Mouse (Mus musculus): Measurements from ENCODE around the gene Hnrnph3.

DNA sequence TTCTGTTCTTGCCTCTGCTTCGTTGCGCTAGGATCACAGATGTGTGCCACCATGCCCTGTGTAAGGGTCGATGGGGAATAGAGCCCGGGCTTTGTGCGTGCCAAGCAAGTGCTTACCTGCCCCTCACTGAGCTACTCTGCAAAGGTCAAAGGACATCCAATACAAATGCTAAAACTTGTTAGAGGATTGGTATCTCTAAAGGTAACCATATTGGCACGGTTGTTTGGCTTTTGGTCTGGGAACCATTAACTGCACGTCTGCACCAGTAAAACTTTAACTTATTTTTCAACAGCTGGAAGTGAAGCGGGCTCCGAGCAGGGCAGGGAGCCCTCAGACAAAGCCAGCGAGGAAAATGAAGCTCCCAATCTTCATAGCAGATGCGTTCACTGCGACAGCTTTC is 37.2 kb upstream of the Hnrnph3 start:
- TF ChIP-seq POLR2A (IDR thresholded peaks at IDR 0.05; ENCODE audit: low read depth, low read length) (no peak), CTCF (IDR thresholded peaks at IDR 0.05; ENCODE audit: borderline replicate concordance, insufficient read depth, low read length) (no peak)

Measured in embryonic fibroblast, embryonic 13.5 days (primary cell).